16 mouse cellular contexts compared by ENCODE assay signal in genomic region chr16:37519721-37520120, GRCm38 (mm10).
"Had no signal": no experiment of that assay in that cellular context is flagged by ENCODE, and none has a peak within 500 bp of the region (broad histone marks: within the 10 kb centered on the region; RNA-seq: fewer than 3 reads in every experiment).

No protein-coding gene starts in this region.

- H3K4me1 ChIP-seq: neural tube, embryonic 13.5 days; neural tube, embryonic 15.5 days; stomach, embryonic 15.5 days had no signal

- DNase-seq: retina, postnatal 1 day; right cerebral cortex, adult 18-20 months; right cerebral cortex, postnatal 14 days; right cerebral cortex, postnatal 25 days; right cerebral cortex, postnatal 4 days; spleen, adult 18-20 months; thymus, adult 18-20 months; thymus, adult 2 months; thymus, postnatal 14 days; thymus, postnatal 25 days; thymus, postnatal 36 days; thymus, postnatal 4 days had no signal

- H3K27ac ChIP-seq: neural tube, embryonic 13.5 days; neural tube, embryonic 15.5 days; stomach, embryonic 15.5 days; stomach, postnatal 0 days had no signal

- H3K9ac ChIP-seq: neural tube, embryonic 13.5 days; neural tube, embryonic 15.5 days; stomach, embryonic 15.5 days had no signal

- H3K27me3 ChIP-seq: neural tube, embryonic 13.5 days; neural tube, embryonic 15.5 days; stomach, embryonic 15.5 days had no signal

- H3K9me3 ChIP-seq: neural tube, embryonic 13.5 days; neural tube, embryonic 15.5 days; stomach, embryonic 15.5 days had no signal

- H3K4me2 ChIP-seq: neural tube, embryonic 13.5 days; neural tube, embryonic 15.5 days; stomach, embryonic 15.5 days had no signal

- H3K4me3 ChIP-seq: neural tube, embryonic 13.5 days; neural tube, embryonic 15.5 days; stomach, embryonic 15.5 days had no signal
